Mouse (Mus musculus) neutrophil, adult 5-6 weeks (primary cell): ENCODE measurements around the gene Ugt1a2. TPM values are rescaled to one million over a fixed set of nuclear protein-coding genes. Genes with fewer than 3 reads are reported as not detected.
"Not testable (repeated sequence)": the region's sequence is repeated elsewhere in the genome, so short reads cannot be mapped to it uniquely, and the experiment has no call there.

Experiments
- ATAC-seq: fragments of 151-379, 151-347 bp; 2 replicates; pipeline ENCODE4 v1.8.0; 2017; ENCODE audit warnings: mild to moderate bottlenecking, moderate TSS enrichment; ENCODE audit not compliant: insufficient number of reproducible peaks, poor library complexity, low FRiP score, severe bottlenecking; ENCODE audit errors: extremely low read depth
- total RNA-seq: library from RNA; stranded (forward); fragments of 200-1000 nt; gene quantifications from 2 replicates; pipeline ENCODE4 v1.2.3, GENCODE M21; 2017

Gene Ugt1a2
- total RNA-seq, 1 experiment from 2014 or later: 1.0 TPM

DNA sequence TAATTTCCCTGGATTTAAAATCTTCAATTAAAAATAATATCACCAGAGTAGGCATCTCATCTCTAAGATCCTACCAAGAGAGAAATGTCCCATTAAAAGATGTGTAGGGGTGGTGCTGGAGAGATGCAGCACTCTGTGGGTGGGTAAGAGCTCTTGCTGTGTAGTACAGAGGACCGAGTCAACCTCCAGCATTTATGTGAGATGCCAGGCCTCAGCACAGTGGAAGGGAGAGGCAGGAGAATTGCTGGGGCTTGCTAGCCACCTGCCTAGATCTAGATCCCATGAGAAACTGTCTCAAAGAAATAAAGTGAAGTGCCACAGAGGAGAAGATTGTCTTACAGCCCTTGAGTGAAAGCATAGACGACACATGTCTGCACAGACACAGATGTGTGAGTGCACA, 16.1 kb downstream of the Ugt1a2 start:
- no peak for ATAC-seq

DNA sequence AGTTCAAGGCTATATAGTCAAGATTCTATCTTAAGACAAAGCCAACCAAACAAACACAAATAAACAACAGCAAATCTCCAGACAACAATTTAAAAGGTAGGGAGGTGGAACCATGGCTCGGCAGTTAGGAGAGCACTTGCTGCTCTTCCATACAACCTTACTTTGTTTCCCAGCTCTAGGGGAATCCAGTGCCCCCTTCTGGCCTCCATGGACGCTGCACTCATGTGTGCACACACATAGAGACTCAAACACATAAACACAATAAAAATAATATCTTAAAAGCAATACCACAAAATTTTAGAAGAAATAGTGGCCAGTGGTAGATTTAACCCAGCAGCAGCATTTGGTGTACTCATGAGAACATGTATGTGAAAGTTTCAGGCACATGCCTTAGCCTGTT, 16.7 kb downstream of the Ugt1a2 start:
- ATAC-seq: no peak

DNA sequence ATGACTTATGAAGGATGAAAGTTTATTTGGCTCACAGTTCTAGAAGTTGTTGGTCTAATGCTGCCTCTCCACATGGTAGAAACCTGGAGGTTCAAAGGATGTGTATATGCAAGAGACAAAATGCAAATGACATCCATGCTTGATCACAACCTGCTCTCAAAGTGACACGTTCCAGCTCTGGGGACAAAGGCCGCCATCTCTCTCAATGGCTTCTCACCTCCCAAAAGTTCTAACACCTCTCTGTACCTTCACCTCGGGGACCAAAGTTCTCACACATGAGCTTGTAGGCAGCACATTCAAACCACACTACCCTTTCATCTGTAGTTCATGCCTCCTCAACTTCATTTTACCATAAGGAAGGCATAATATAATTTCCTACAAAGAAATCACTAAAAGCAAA, 17.2 kb downstream of the Ugt1a2 start:
- no peak for ATAC-seq

DNA sequence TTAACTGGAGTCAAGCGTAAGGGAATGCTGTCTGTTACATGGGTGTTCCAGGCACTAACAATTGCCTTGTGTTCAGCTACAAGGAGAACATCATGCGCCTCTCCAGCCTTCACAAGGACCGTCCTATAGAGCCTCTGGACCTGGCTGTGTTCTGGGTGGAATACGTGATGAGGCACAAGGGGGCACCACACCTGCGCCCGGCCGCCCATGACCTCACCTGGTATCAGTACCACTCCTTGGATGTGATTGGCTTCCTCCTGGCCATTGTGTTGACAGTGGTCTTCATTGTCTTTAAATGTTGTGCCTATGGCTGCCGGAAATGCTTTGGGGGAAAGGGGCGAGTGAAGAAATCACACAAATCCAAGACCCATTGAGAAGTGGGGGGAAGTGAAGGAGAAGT, 17.6 kb downstream of the Ugt1a2 start:
- ATAC-seq: no peak

DNA sequence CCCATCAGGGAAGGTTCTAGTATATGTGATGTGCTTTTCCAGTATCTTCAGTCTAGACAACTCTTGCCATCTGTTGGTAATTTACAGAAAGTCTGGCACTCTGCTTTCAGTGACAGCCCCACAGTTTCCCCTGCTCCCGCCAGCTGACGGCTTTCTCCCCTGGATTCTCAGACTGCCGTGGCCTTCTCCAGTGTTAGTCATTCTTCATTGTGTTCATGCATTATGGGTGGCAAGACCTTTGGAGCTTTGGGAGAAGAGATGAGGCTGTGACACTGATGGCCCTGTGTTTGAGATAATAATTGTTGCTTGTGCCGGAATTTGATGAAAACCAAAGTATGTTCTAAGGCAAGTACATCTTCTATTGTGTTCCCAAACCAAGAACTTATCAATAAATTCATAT, 18.2 kb downstream of the Ugt1a2 start:
- ATAC-seq: no peak

DNA sequence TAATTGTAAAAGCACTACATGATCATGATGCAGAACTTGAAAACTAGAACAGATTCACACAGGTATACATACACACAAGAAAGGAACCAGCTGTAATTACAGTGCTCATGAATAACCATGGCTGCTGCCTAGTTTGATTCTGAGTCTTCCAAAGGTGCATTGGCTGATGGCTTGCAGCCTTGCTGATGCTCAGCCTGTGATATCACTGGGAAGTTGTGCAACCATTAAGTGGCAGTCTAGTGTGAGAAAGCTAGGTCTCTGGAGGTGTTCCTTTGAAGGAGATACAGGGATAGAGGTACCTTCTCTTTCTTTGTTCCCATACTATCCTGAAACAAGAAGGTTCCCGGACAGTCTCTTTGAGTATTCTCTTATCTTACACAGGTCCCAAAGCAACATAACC, 18.7 kb downstream of the Ugt1a2 start:
- no peak for ATAC-seq

DNA sequence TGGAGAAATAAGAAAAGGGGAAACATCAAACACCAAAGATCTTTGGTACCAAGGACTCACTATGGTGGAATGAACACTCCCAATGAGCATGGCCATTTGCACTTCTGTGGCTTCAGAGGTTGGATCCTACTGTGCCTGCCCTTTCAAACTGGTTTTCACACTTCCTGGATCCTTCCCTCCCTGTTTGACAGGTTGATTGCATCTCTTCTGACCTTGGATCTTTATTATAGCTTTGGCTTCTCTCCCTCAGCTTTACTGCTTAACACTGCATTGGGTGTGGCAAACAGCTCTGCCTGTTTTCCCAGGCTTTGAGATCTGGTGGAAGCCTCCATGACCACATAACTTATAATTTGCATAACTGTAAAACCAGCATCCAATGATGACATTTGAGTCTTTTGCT, 19.9 kb downstream of the Ugt1a2 start:
- no peak for ATAC-seq

DNA sequence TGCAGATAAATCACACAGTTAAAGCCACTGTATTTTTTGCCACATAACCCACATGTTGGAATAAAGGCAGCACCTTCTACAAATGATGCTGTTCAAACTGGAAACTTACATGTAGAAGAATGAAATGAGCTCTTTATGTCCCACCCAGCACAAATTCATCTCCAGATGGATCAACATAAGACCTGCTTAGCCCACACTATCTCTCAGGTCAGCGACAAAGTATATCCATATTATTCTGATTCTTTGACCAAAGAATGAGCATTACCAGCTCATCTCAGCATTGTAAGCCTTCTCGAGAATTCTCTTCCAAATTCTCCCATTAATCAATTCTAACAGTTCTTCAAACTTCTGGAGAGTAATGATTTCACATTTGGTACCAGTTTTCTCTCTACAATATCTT, 21.8 kb downstream of the Ugt1a2 start:
- no peak for ATAC-seq

DNA sequence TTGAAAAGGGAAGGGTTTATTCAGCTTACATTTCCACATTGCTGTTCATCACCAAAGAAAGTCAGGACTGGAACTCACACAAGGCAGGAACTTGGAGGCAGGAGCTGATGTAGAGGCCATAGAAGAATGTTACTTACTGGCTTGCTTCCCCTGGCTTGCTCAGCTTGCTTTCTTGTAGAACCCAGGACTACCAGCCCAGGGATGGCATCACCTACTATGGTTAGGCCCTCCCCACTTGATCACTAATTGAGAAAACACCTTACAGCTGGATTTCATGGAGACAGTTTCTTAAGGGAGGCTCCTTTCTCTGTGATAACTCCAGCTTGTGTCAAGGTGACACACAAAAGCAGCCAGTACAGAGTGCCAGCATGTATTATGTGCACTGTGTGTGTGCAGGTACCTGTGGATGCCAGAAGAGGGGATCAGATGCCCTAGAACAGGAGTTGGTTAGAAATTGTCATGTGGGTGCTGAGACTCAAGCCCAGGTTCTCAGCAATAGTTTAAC, 22.7 kb downstream of the Ugt1a2 start:
- ATAC-seq: not testable (repeated sequence)

DNA sequence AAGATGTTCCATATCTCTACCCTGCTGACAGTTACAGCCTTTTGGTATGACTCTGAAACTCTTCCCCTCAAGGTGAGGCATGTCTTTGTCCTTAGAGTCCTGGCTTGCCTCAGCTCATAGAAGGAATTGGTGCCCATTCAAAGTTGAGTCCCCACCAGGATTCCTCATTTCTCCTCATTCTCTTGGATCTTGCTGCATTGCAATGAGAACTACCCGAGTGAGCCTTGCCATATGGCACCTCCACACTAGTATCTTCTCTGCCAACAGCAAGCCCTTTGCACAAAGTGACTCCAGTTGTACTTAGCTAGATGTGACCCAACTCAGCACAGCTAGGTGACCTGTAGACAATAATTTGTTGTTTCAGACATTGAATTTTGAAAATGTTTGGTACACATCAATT, 23.2 kb downstream of the Ugt1a2 start:
- no peak for ATAC-seq

DNA sequence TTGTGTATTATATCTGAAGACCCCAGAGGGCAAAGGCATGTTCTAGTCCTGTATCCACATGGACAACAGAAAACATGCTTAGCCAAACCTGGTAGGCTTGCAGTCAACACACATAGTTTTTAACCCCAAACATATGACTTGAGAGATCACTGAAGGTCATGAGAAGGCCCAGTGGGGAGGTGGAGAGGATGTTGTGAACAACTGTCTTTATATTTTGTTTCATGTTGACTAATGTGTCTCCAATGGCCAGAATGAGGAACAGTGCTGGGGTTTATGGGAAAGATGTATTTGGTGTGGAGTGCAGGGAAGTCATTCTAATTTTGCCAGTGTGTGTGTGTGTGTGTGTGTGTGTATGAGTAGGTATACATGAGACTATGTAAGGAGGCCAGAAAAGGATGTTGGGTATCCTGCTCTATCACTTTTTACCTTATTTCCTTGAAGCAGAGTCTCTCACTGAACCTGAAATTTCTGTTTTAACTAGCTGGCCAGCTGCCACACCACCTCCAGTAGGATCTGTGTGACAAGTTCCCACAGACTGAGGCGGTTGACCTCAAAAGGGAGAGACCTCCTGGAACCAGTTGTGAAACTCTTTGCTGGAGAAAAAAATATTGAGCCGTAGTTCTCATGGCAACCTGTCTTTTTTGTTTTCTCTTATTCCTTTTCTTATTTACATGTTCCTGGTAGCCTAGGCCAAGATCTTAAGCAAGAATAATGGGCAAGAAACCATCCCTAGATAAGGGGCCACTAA, 23.8 kb downstream of the Ugt1a2 start:
- no peak for ATAC-seq

DNA sequence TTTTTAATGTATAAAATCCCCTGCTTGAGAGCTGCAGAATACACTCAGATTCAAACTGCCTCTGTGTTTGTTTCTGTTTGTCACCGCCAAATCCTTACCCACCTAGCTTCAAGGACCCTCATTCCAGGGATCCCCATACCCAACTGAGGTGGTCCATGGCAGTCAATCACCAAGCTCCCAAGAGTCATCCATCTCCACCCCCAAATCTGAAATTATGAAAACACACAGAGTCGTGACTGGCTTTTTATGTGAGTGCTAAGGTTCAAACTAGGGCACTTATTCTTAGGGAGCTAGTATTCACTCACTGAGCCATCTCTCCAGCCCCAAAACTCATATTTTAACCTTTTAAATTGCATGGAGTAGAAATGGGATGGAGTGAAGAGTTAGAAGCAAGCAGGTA, 24.9 kb downstream of the Ugt1a2 start:
- not testable (repeated sequence) for ATAC-seq

DNA sequence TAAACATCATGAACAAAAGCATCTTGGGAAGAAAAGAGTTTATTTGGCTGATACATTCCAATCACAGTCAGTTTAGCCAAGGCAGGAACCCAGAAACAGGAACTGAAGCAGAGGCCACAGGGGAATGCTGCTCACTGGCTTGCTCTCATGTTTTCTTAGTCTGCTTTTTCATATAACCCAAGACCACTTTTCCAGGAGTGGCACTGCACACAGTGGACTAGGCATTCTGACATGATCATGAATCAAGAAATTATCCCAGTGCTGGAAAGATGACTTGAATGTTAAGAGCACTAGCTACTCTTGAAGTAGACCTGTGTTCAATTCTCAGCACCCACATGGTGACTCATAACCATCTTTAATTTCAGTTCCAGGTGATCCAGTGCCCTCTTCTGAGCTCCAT, 25.3 kb downstream of the Ugt1a2 start:
- no peak for ATAC-seq

DNA sequence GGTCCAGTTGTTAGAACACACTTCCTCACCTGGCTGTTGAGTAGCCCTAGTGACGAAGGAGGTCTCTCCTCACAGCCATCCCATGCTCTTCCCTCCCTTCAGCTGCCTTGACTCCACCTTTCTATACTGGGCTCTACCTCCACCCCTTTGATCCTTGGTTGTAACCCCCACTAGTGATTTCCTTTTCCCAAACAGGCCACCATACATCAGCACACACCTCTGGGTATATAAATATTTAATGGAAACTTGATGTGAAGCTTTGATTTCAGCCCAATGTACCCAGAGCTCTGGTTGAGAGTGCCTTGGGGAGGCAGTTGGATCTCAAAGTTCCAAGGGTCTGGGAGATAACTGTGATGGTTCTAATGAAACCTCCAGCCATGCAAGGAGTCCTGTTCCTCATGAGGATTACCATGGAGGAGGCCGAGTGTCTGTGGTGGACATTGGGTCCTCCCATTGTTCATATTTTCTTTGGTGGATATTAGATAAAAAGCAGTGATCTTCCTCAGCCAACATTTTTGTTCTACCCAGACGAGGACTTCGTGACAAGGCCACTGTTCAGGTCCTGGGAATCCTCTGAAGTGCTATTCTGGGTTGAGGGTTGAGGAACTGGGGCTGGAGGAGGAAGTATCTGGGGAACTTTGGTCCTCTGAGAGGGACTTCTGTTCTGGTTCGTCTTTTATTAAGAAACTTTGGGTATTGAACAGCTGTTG, 26.4 kb downstream of the Ugt1a2 start, which contains the start of gene Mroh2a:
Mroh2a (plus strand) TSS at position 317 of the 710 bp plus-strand sequence.
- ATAC-seq: peak; percentile 21

DNA sequence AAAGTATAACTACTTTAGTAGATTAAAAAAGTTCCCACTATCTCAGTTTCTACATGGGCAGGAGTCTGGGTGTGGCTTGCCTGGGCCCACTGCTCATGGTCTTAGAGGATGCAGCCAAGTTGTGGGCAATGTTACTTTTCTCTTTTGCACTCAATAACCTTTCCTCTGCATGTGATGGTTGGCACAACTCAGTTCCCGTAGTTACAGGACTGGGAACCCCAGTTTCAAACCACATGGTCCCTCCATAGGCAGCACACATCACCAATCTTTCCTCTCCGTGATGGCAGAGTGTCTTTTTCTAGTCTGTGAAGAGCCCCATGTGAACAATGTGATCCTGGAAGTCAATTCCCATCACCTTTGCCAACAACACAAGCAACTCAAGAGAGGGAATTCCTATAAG, 27.1 kb downstream of the Ugt1a2 start:
- ATAC-seq: no peak

DNA sequence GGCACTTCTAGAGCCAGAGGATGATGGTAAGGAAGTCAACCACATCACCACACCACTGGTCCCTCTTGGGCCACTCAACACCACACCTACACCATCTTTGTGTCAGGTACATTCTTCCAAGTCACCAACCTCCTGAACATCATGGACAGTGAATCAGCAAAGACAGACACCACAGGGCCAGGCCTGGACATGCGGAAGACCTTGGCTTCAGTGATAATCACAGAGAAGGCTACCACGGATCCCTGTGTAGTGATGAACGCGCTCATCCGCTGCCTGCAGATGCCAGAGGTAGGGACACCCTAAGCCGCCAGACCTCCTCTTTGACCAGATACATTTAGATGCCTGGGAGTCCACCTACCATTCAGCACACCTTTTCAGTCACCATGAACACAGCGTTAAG, 27.7 kb downstream of the Ugt1a2 start:
- no peak for ATAC-seq

DNA sequence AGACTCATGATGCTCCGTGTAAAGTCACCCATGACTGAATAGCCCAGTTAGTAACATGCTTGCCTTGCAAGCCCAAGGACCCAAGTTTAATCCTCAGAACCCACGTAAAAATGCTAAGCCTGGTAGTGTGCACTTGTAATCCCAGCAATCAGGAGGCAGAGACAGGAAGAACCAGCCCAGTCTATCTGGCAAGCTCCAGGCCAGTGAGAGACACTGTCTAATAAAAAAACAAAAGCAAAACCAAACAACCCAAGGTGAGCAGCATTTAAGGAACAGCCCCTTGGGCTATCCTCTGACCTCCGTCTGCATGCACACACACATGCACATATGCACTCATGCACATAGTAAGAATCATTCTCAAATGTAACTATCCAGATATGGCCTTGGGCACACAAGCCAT, 29.2 kb downstream of the Ugt1a2 start:
- ATAC-seq: no peak

DNA sequence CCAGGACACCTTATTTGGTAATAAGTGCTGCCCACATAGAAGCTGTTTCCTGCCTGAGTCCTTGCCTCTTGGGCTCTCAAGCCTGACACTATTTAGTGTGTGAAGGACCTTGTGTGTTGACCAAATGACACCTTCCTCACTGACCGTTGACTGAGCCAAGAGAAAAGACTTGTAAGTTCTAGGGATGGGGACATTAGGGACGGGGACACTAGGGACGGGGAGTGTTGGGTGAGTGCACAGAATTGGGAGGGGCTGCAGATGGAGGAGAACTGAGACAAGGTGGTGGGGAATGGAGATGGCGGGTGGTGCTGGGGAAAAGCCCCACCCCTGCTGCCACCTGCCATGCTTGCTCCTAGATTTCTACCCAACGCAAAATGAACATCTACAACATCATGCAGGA, 29.6 kb downstream of the Ugt1a2 start:
- no peak for ATAC-seq

DNA sequence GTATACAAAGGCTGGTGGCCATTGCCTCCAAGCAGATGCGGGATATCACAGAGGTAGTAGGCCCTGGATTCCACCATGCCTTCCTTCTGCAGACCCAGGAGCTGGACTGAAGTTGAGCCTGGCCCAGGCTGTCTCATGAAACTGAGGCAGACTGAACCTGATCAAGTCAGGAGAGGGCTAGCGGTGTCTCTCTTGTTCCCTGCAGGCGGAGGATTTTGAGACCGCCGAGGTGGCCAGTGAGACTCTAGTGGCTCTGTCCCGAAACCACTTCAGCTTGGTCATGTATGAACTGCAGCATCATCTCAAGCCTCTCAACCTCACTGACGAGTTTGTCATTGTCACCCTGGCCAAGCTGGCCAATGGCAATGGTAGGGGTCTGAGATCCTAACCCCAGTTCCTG, 30.0 kb downstream of the Ugt1a2 start:
- ATAC-seq: no peak

DNA sequence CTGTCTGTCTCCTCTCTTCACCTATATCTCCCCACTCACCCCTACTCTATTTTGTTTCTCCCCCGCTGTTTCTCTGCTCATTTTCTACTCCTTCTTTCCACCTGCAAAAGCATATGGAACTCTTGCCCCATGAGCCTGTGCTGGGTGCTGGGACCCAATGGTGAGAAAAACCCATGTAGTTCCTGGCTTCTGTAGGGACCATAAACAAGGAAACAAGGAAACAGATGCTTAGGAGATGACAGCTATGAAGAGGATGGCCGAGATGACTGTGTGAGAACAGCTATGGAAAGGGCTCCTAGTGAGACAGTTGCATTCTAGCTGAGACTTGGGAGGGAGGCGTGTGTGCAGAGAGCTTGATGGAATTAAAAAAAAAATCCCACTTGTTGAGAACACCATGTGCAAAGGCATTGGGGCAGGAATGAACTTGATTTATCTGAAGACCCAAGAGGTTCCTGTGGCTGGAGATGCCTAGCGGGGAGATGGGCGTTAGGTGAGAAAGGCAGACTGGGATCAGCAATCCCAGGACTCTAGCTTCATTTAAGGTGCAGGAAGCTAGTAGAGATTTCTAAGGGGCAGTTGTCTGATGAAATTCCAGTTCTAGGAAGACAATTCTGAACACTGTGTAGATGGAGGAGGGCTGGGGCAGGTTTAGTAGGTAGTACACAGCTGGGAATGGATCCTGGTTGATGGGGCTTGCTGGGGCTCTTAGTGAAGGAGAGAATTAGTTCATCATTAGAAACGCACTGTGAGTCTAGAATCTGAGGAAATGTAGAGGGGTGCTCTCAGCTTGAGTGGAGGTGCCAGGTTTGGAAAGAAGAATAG, 30.8 kb downstream of the Ugt1a2 start:
- ATAC-seq: no peak
